Mouse (Mus musculus) ovary, postnatal 10 days (tissue): Measurements from ENCODE around the gene Csnk1g2.
A peak's percentile ranks its signal among the peaks of the same experiment; 100 is the strongest.
"Not testable (repeated sequence)": the region's sequence is repeated elsewhere in the genome, so short reads cannot be mapped to it uniquely, and the experiment has no call there.

Experiments
- DNase-seq: peaks from one replicate; pipeline ENCODE4 v3.0.0; 2022; ENCODE audit warnings: low spot score

The Csnk1g2 gene

GRCm38 (mm10) chr10:80623457-80624191, 986 bp downstream of the Csnk1g2 start:
- no peak for DNase-seq

DNA sequence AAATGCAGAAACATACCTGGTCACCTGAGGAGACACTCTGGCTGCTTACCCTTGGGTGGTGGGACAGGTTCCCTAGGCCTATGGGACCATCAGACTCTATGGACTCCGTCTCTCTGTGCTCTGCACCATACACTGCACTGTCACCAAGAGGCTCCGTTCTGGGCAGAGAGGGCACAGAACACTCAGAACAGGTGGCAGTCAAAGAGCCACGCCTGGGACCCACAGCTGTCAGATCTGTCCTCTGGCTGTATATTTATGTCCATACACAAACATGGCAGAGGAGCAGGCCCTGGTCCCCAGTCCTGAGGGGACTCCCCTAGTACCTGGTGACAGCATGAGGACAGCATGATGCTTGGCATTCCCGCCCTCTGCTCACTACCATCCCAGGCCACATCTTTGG, 3.1 kb downstream of the Csnk1g2 start:
- no peak for DNase-seq

DNA sequence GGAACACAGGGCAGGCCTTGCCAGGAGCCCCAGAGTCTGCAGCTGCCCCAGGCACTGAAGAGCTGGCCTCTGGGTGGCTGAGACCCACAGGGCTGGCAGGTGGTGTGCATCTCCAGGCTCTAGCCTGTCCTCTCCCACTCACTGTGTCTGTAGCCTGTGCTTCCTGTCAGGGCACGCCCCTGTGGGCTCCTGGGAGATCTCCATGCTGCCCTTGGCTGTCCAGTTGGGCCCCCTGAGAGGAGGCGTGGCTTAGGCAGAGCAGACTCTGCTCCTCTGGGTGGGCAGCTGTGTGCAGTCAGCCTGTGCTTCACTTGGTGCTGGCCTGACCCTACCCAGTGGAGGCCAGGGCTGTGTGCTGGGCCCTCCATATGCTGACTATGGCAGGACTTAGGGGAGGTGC, 5.0 kb downstream of the Csnk1g2 start:
- DNase-seq = no peak

DNA sequence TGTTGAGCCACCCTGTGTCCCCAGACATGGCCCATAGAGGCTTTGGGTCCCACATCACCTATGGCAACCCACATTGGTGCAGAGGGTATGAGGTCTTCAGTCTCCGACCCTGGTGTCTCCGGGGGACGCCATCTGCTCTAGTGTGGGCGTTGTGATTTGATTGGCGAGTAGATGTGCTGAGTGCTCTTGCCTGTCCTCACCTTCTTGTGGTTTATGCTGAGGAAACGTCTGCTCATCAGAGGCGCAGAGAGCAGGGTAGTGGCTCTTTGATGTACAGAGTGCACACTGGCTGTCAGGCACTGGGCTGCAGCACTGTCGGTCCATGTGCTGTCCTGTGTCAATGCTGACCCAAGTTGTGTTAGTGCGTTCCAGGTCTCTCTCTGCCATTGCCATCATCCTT, 6.3 kb downstream of the Csnk1g2 start:
- no peak for DNase-seq

DNA sequence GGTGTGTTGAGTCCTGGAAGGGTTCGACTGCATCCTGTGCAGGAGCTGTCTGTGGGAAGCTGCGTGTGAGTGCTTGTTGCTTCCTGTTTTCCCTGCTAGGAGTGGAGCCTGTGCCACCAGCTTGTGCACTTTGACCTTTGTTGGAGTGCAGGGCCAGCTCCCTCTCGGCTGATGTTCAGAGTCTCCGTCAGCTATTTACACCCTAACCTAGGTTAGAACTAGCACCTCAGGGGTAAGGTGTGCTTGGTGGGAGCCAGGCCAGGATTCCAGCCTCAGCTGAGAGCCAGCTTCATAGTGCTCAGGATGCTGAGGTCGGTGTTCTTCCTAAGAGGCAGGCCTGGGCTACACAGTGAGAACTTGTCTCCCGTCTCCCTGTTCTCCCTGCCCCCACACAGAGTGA, 12.7 kb downstream of the Csnk1g2 start:
- no peak for DNase-seq

DNA sequence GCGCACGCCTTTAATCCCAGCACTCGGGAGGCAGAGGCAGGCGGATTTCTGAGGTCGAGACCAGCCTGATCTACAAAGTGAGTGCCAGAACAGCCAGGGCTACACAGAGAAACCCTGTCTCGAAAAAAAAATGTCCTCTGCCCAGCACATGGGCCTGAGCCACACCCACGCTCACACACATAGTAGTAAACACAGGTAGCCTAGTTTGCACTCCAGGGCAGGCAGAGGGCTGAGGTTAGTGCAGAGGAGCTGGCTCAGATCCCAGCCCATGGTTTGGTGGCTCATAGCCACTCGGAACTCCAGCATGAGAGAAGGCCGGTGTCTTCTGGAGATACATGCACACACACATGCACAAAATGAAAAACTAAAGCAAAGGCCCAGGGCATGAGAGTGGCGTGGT, 24.3 kb downstream of the Csnk1g2 start:
- no peak for DNase-seq

GRCm38 (mm10) chr10:80649910-80650309, 27.3 kb downstream of the Csnk1g2 start:
- not testable (repeated sequence) for DNase-seq

- no peak for DNase-seq
These were observed 27.8 kb downstream of the Csnk1g2 start for GRCm38 (mm10) chr10:80650392-80650791.

GRCm38 (mm10) chr10:80653156-80653720, 30.6 kb downstream of the Csnk1g2 start:
- DNase-seq = no peak

GRCm38 (mm10) chr10:80654866-80655265, 32.2 kb downstream of the Csnk1g2 start:
- no peak for DNase-seq

DNA sequence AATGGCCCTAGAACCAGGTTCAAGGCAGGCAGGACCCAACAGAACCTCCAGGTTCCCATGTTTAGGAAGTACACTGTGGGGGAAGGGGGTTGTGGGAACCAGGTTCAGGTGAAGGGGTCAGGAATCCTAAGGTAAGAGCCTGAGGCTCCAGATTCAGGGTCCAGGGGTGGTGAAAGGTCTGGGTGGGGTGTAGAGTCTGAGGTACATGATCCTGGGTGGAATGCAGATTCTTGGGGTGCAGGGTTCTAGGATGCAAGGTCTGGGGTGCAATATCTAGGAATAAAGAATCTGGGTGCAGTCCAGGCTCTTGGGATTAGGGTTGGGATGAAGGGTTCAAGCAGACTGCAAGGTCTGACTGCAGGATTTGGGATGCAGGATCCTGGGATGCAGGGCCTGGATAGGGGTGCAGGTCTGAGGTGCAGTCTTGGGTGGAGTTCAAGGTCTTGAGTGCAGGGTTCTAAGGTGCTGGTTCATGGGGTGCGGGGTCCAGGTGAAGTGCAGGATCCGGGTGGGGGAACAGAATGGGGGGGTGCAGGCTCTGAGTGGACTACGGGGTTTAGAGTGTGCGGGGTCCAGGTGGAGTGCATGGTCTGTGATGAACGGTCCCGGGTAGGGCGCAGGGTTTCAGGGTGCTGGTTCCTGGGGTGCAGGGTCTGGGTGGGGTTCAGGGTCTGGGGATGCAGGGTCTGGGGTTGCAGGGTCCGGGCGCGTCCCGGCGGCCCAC, 32.9 kb downstream of the Csnk1g2 start:
- DNase-seq = no peak

DNA sequence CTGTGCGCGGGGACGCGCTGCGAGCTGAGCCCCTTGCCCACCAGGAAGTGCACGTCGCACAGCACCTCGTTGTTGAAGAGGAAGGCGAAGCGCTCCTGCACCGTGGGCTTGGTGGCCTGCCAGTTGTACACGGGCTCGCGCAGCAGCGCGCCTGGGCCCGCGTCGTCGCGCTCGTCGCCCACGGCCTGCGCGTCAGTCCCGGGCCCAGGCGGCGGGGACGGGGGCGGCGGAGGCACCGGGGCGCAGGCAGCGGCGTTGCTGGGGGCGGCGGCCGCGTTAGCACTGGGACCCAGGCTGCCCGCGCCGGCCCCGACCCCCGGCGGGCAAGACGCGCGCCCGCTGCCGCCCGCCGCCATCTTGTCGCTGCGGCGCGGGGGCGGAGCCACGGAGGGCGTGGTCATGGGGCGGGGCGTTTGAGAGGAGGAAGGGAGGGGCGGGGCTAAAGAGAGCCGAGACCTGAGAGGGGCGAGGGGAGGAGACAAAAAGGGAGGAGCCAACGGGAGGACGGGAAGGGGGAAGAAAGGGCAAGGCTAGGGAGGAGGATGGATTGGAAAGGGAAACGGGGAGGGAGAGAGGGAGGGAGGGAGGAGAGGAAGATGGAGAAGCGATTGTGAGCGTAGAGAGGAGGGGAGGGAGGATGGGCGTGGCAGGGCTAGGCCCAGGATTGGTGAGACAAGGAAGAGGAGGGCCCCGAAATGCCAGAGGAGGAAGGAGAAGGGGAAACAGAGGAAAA, 33.7 kb downstream of the Csnk1g2 start:
- DNase-seq = peak; percentile 83

GRCm38 (mm10) chr10:80656863-80657623, 34.4 kb downstream of the Csnk1g2 start, which contains the start of gene Btbd2:
Btbd2 (minus strand) TSS chr10:80657071.
- no peak for DNase-seq

DNA sequence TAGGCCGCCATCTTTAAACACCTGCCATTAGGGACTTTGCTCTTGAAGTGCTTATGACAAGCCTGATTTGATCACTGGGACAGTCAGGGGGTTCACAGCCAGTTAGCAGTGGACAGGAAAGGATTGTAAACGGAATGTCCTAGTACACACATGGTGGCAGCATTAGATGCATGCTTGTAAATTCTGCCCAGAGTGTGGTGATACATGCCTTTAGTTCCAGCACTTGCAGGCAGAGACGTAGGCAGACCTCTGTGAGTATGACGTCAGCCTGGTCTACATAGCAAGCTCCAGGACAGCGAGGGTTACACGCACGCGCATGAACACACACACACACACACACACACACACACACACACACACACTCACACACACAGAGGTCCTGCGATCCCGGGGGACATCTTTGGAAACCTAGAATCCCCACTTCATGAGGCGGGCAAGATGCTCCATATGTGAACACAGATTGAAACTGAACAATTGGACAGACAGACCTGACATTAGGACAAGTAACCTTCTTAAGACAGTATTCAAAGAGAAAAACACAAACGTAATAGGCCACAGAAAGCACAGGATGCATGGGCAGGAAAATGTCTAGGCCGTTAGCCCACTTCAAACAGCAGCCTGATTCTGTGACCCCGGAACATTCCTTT, 35.7 kb downstream of the Csnk1g2 start:
- no peak for DNase-seq

GRCm38 (mm10) chr10:80658841-80659202, 36.2 kb downstream of the Csnk1g2 start:
- no peak for DNase-seq

- DNase-seq = no peak
These were observed 36.6 kb downstream of the Csnk1g2 start for GRCm38 (mm10) chr10:80659213-80659612.

GRCm38 (mm10) chr10:80661149-80661548, 38.5 kb downstream of the Csnk1g2 start:
- DNase-seq = no peak

DNA sequence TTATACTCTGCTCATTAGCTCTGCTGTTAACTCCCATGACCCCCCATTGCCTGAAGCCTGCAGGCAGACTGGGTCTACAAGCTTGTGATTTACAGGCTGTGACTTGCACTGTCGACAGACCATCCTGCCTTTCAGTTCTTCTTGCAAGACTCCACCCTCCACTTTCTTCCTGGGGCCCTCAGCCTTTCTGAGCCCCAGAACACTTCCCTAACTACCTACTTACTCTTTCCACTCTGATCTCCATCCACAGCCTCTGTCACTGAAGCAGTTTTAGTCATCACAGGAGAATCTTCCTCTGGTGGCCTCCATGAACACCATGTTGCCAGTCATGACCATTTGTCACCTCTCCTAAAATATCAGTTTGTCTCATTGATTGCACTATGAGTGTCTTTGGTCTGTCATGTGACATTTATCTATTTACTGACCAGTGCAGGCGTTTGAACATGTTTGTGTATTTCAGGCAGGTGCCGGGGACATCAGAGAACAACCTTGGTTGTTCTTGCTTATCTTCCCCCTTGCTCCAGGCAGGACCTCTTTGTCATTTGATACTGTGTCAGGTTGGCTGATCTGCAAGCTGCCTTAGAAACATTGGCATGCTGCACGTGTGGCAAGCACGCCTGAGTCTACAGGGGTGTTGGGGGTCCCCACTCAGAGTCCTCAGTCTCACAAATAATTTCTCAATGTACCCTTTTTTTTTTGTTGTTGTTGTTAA, 41.0 kb downstream of the Csnk1g2 start:
- no peak for DNase-seq

DNA sequence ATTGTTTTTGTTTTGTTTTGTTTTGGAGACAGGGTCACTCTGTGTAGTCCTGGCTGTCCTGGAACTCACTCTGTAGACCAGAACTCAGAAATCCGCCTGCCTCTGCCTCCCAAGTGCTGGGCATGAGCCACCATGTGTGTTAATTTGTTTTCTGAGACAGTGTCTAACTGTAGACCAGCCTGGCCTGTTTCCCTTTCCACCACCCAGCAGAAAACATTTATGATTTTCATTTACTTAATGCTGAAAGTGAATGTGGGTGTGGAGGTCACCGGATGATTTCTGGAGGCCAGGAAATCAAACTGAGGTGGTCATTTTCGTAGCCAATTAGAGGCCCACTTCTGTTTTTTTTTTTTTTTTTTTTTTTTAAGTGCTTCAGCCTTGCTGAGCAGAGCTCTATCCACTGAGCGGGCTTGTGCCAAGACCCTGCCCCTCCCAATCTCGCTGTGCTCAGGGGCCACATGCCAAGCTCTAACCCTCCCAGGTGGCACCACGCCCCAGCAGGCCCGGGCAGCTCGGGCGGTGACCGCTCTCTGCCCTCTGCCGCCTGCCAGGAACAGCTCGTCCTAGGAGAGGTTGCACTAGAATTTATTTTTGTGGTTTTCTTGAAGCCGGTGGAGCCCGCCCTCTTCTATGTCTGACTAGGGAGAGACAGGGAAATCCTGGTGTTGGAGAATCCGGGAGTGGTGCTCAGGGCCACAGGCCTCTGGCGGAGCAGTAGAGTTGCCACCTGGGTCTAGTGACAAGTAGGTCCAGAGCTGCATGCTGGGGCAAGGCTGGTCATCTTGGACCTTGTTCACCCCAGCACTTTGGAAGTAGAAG, 41.8 kb downstream of the Csnk1g2 start:
- DNase-seq = peak; percentile 65

DNA sequence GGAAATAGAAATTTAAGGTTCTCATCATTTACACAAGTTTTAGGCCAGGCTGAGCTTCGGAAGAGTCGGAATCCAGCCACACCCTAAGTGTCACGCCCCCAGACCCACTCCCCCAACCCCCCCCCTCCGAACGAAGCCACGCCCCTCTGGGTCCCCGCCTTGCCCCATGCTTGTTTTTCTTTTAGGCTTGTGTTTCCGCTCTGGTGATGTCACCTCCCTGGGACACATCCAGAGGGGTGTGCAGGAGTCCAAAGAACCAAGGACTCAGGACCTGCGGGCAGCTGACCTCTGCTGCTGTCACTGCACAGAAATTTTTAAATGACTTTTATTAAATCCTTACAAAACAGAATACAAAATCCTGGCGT, 42.4 kb downstream of the Csnk1g2 start:
- DNase-seq = no peak
